Mouse (Mus musculus): ENCODE results near the gene Inpp5k. TPM values are rescaled to one million over a fixed set of nuclear protein-coding genes. Genes with fewer than 3 reads are reported as not detected.
A peak's percentile ranks its signal among the peaks of the same experiment; 100 is the strongest.

Gene Inpp5k
- polyA plus RNA-seq, 1 experiment from 2014 or later = 22.3 TPM

DNA sequence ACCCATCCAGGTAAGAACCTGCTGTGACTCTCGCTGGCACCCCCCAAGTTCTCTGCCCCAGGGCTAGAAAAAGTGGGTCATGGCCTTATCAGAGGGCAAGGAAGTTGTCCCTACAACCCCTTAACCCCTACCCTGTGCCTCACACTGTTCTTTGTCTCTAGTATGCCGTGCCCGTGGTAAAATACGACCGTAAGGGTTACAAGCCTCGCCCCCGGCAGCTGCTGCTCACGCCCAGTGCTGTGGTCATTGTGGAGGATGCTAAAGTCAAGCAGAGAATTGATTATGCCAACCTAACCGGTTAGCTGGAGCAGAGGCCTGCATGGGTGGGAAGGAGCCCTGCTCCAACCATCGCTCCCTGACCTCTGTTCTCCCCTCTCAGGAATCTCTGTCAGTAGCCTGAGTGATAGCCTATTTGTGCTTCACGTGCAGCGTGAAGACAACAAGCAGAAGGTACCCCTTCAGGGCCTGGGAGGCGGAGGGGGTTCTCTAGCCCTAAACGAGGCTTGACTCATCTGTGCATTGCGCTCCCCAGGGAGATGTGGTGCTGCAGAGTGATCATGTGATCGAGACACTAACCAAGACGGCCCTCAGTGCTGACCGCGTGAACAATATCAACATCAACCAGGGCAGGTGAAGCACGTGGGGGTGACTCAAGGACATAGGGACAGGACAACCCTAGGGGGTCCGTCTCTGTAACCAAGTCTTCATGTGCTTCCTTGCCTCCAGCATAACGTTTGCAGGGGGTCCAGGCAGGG is 40.8 kb downstream of the Inpp5k start:
- no peak overlapping the region for H3K9ac ChIP-seq
- H3K27ac ChIP-seq = no peak overlapping the region
- 85% methylated on average over 22 of the region's 22 CpGs for WGBS
- no peak for ATAC-seq (ENCODE audit: insufficient number of reproducible peaks, low FRiP score, low TSS enrichment, low read depth)
- no peak overlapping the region for H3K4me3 ChIP-seq
- no peak overlapping the region for H3K4me2 ChIP-seq
- no peaks in the 10 kb centered on the region for H3K4me1 ChIP-seq
- H3K9me3 ChIP-seq = no peaks in the 10 kb centered on the region
- no peaks in the 10 kb centered on the region for H3K27me3 ChIP-seq
- H3K36me3 ChIP-seq = peaks cover 74% of the 10 kb centered on the region

DNA sequence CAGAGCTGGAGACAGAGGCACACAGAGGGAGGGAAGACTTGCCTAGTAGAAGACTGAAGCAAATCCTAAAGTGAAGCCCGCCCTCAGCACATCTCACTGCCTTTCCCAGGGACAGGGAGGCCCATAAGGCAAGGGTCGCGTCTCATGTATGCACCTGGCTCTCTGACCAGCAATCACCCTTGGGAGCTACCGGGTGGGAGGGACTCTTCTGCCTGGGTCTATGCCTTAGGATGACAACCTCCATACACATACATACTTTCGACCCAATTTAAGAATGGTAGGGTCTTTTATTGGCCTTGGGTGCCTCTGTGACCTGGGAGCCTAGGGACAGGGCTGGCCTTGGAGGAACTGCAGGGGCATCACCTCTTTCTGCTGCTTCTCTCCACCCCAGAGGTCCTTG is 42.6 kb downstream of the Inpp5k start:
- Histone ChIP-seq H3K36me3 (peaks cover 56% of the 10 kb centered on the region), H3K4me3 (no peak overlapping the region), H3K9ac (no peak overlapping the region), H3K4me2 (no peak overlapping the region), H3K27ac (no peak overlapping the region), H3K27me3 (no peaks in the 10 kb centered on the region), H3K4me1 (no peaks in the 10 kb centered on the region), H3K9me3 (no peaks in the 10 kb centered on the region)
- ATAC-seq (ENCODE audit: insufficient number of reproducible peaks, low FRiP score, low TSS enrichment, low read depth) = no peak
- 84% methylated on average over 5 of the region's 5 CpGs for WGBS

DNA sequence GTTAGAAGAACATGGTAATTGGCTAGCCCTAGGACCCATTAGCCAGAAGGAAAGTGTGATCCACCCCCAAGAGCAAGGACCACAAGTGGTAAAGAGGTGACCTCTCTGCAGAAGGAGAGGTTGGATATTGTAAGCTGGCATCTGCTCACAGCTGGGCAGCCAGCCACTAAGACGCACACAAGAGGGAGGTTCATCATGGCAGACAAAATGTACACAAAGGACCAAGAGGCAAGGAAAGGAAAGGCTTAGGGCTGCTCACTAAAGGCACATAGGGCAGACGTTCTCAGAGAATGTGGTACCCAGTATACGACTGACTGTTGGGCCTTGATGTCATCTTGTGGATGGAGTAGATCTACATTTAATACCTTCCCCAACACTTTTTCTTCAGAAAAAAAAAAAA is 44.1 kb downstream of the Inpp5k start:
- WGBS = 78% methylated on average over 3 of the region's 3 CpGs
- Histone ChIP-seq H3K9ac (no peak overlapping the region), H3K9me3 (no peaks in the 10 kb centered on the region), H3K4me3 (no peak overlapping the region), H3K36me3 (peaks cover 42% of the 10 kb centered on the region), H3K4me1 (peaks cover 4% of the 10 kb centered on the region; the same call in 1 of the 2 replicates), H3K27me3 (no peaks in the 10 kb centered on the region), H3K27ac (no peak overlapping the region), H3K4me2 (no peak overlapping the region)
- no peak for ATAC-seq (ENCODE audit: insufficient number of reproducible peaks, low FRiP score, low TSS enrichment, low read depth)

DNA sequence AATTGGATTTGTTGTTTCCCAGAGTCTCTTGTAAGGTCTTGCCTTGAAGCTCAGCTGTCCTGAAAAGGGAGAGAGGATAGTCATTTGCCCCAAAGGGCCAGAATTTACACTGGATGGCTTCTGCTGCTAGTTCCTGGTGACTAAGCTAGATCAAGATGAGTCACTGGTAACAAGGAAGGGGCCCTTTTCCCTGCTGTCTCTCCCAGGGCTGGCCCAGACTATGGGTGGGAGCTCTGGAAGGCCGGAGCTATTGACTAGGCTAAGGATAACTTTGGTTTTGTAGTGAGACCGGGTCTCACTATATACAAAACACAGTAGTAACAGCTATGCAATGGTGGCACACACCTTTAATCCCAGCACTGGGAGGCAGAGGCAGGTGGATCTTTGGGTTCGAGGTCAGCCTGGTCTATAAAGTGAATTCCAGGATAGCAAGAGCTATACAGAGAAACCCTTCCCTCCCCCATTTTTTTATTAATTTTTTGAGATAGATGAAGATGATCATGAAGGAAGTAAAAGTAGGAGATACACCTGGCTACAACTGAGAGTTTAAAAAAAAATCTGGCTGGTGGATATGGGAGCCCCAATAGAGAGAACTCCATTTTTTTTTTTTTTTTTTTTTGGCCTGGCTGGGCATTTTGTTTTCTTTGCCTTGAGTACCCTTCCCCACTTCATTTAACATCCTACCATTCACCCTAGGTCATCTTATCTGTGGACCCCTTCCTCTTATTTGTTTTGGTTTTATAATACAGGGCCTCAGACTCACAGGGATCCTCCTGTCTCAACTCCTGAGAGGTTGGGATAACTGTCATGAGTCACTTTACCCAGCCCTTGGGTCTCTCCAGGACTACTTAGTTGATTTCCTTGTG is 47.3 kb downstream of the Inpp5k start:
- peak overlapping the region; percentile 98 for H3K4me3 ChIP-seq
- WGBS = 89% methylated on average over 3 of the region's 3 CpGs
- no peak overlapping the region for H3K9ac ChIP-seq
- H3K36me3 ChIP-seq = peaks cover 15% of the 10 kb centered on the region
- ATAC-seq (ENCODE audit: insufficient number of reproducible peaks, low FRiP score, low TSS enrichment, low read depth) = no peak
- no peaks in the 10 kb centered on the region for H3K9me3 ChIP-seq
- peaks cover 13% of the 10 kb centered on the region for H3K4me1 ChIP-seq
- no peak overlapping the region for H3K27ac ChIP-seq
- H3K27me3 ChIP-seq = no peaks in the 10 kb centered on the region
- peak overlapping the region; percentile 64 for H3K4me2 ChIP-seq

DNA sequence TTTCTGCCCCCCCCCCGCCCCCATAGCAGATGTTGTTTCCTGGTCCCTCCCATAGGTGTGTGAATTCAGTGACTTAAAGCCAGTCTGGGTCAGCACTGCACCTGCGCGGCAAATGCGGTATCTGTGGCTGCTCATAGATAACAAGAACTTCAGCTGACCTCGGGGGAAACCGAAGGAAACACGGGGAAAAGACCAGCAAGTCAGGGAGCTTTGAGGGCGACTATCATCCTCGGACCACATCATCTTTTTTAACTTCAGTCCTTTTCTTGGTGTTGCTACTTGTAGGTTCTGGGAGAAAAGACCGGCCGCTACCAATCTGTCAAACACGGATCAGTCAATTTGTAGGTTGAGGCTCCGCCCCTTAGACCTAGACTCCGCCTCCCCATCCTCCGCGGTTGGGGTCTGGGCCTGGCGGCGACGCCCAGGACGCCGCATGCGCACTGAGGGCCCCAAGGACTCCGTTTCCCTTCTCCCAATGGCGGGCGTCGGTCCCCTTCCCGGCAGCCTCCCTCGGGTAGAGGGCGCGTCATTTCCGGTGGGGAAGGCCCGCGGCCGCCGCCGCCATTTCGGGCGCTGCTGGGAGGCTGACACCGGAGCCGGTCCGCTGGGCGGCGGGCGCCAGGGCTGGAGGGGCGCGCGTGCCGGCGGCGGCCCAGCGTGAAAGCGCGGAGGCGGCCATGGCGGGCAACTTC is 48.1 kb downstream of the Inpp5k start, which contains the start of gene Crk:
Gene Crk (plus strand): TSS at position 513 of the 692 bp plus-strand sequence.
- H3K9me3 ChIP-seq = no peaks in the 10 kb centered on the region
- peak within 1 kb of the TSS; percentile 96 for H3K27ac ChIP-seq
- no peaks in the 10 kb centered on the region for H3K27me3 ChIP-seq
- peak within 1 kb of the TSS; percentile 98 for H3K4me3 ChIP-seq
- peak within 1 kb of the TSS; percentile 64 for H3K4me2 ChIP-seq
- peak; percentile 97 for ATAC-seq (ENCODE audit: insufficient number of reproducible peaks, low FRiP score, low TSS enrichment, low read depth)
- peak within 1 kb of the TSS; percentile 95 for H3K9ac ChIP-seq
- H3K4me1 ChIP-seq = peaks cover 13% of the 10 kb centered on the region
- H3K36me3 ChIP-seq = peaks cover 15% of the 10 kb centered on the region; the same call in 1 of the 2 replicates
- WGBS = under 1% methylated on average over 54 of the region's 55 CpGs

DNA sequence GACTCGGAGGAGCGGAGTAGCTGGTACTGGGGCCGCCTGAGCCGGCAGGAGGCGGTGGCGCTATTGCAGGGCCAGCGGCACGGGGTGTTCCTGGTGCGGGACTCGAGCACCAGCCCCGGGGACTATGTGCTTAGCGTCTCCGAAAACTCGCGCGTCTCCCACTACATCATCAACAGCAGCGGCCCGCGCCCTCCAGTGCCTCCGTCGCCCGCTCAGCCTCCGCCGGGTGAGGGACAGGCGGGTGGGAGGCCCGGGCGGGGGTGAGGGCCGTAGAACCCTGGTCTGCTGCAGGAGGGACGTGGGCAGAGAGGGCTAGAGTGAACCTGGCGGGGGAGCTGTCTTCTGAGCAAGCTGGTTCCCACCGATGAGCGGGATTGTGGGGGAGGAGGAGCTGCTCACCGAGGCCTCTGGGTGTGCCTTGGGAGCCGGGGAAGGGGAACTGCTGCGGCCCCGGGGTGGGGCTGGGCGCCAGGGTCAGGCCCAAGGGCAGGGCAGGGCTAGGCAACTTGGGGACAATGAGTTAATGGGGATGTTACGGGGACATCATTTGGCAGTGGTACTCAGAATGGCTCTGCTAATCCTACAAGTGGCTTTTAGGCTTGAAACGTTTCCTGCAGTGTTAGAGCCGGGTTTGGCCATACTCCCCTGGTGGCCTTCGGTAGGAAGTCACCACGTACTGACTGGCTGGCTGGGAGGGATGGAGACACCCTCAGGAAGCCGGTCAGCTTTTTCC is 48.8 kb downstream of the Inpp5k start:
- Histone ChIP-seq H3K9me3 (no peaks in the 10 kb centered on the region), H3K4me3 (peak overlapping the region; percentile 98), H3K4me2 (peak overlapping the region; percentile 64), H3K36me3 (peaks cover 19% of the 10 kb centered on the region; the same call in 1 of the 2 replicates), H3K9ac (peak overlapping the region; percentile 95), H3K27ac (peak overlapping the region; percentile 96), H3K4me1 (peaks cover 13% of the 10 kb centered on the region), H3K27me3 (no peaks in the 10 kb centered on the region)
- WGBS = under 1% methylated on average over 42 of the region's 43 CpGs
- peak; percentile 80 for ATAC-seq (ENCODE audit: insufficient number of reproducible peaks, low FRiP score, low TSS enrichment, low read depth)

DNA sequence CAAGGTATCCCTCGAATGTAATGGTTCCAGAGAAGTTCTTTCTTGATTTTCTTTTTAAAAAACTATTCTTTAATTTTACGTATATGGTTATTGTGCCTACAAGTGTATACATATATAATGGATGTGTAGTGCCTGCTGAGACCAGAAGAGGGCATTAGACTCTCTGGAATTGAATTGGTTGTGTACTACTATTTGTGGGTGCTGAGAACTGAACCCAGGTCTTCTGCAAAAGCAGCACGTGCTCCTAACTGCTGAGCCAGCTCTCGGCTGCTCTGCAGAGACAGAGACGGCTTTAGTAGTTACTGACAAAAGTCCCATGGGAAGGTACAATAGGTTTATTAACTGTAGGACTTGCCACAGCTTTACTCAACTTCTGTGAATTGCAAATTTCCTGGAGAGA is 53.7 kb downstream of the Inpp5k start:
- Histone ChIP-seq H3K9ac (no peak overlapping the region), H3K36me3 (peaks cover 22% of the 10 kb centered on the region; the same call in 1 of the 2 replicates), H3K4me3 (no peak overlapping the region), H3K4me2 (no peak overlapping the region), H3K27ac (no peak overlapping the region), H3K27me3 (no peaks in the 10 kb centered on the region), H3K9me3 (no peaks in the 10 kb centered on the region), H3K4me1 (peaks cover 15% of the 10 kb centered on the region)
- no peak for ATAC-seq (ENCODE audit: insufficient number of reproducible peaks, low FRiP score, low TSS enrichment, low read depth)
- WGBS = 88% methylated on average over 5 of the region's 5 CpGs

DNA sequence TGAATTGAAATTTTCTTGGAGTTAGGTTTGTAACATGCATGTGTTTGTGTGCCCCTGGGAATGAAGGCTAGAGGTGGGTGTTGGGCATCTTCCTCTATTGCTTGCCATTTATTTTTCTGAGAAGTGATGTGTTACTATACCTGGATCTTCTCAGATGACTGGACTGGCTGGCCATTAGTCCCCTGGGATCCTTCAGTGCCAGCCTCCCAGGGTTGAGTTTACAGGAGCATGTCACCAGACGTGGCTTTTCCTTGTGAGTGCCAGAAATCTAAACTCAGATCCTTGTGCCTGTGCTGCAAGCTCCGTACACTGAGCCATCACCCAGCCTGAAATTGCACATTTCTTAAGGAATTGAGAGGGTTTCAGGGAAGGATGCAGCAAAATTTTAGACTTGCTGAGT is 54.2 kb downstream of the Inpp5k start:
- Histone ChIP-seq H3K36me3 (peaks cover 22% of the 10 kb centered on the region; the same call in 1 of the 2 replicates), H3K4me2 (no peak overlapping the region), H3K4me1 (peaks cover 14% of the 10 kb centered on the region), H3K4me3 (no peak overlapping the region), H3K9ac (no peak overlapping the region), H3K27ac (no peak overlapping the region), H3K27me3 (no peaks in the 10 kb centered on the region), H3K9me3 (no peaks in the 10 kb centered on the region)
- WGBS = 68% methylated on average over 2 of the region's 2 CpGs
- no peak for ATAC-seq (ENCODE audit: insufficient number of reproducible peaks, low FRiP score, low TSS enrichment, low read depth)

DNA sequence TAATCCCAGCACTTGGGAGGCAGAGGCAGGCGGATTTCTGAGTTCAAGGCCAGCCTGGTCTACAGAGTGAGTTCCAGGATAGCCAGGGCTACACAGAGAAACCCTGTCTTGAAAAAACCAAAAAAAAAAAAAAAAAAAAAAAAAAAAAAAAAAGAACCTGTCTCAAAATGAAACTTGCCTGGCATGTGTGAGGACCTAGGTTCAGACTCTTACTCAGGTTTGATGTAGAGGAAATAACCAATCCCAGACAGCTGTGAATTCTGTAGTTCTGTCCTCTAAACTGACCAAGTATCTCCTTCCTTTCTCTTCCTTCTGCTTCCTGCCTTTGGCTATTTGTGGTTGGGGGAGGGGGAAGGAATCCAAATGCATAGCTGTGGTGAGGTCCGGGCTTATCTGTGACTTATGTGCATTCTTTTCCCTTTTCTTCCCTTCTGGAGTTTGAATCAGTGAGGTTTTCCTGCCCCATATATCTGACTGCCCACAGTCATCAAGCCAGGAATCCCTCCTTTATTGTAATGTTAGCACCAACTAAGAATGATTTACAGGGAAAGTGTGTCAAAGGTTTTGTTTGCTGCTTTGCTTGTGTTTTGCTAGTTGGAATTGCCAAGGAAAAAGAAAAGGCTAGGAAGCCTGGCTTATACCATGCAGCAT is 56.7 kb downstream of the Inpp5k start:
- Histone ChIP-seq H3K4me3 (no peak overlapping the region), H3K9me3 (no peaks in the 10 kb centered on the region), H3K4me2 (no peak overlapping the region), H3K36me3 (peaks cover 35% of the 10 kb centered on the region), H3K4me1 (peaks cover 6% of the 10 kb centered on the region), H3K9ac (no peak overlapping the region), H3K27me3 (no peaks in the 10 kb centered on the region), H3K27ac (no peak overlapping the region)
- WGBS = 72% methylated on average over 2 of the region's 2 CpGs
- ATAC-seq (ENCODE audit: insufficient number of reproducible peaks, low FRiP score, low TSS enrichment, low read depth) = no peak

DNA sequence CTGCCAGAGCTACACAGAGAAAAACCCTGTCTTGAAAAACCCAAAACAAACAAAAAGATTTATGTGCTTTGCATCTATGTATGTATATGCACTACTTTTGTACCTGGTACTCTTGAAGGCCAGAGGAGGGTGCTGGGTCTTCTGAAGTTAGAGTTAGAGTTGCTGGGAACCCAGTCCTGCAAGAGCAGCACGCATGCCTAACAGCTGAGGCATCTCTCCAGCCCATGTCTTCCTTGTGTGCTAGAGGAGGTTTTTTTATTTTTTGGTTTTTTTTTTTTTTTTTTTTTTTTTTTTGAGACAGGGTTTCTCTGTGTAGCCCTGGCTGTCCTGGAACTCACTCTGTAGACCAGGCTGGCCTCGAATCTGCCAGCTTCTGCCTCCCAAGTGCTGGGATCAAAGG is 57.3 kb downstream of the Inpp5k start:
- H3K4me2 ChIP-seq = no peak overlapping the region
- H3K9me3 ChIP-seq = no peaks in the 10 kb centered on the region
- no peak overlapping the region for H3K4me3 ChIP-seq
- no peaks in the 10 kb centered on the region for H3K27me3 ChIP-seq
- 86% methylated on average over 2 of the region's 2 CpGs for WGBS
- H3K27ac ChIP-seq = no peak overlapping the region
- no peak overlapping the region for H3K9ac ChIP-seq
- H3K36me3 ChIP-seq = peaks cover 36% of the 10 kb centered on the region
- ATAC-seq (ENCODE audit: insufficient number of reproducible peaks, low FRiP score, low TSS enrichment, low read depth) = no peak
- H3K4me1 ChIP-seq = peaks cover 6% of the 10 kb centered on the region

DNA sequence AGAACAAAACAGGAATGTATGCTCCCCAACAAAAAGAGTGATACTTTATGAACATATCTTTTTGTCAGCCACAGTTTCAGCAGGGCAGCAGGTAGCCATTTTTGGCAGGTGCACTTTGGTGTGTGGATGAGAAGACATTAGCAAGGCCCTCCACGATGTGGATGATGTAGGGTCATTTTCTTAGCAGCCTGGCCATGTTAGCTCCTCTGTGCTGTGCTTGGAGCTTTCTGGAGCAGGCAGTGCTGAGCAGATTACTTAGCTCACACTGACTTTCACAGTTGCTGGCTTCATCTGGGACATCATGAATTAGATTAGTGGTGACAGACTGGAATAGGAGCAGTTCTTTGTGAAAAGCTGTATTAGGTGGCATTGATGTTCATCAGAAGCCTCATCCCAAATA is 59.2 kb downstream of the Inpp5k start:
- Histone ChIP-seq H3K4me3 (no peak overlapping the region), H3K9me3 (no peaks in the 10 kb centered on the region), H3K36me3 (peaks cover 38% of the 10 kb centered on the region), H3K4me2 (no peak overlapping the region), H3K4me1 (peaks cover 6% of the 10 kb centered on the region), H3K27ac (no peak overlapping the region), H3K27me3 (no peaks in the 10 kb centered on the region), H3K9ac (no peak overlapping the region)
- no peak for ATAC-seq (ENCODE audit: insufficient number of reproducible peaks, low FRiP score, low TSS enrichment, low read depth)
- 84% methylated on average over 1 of the region's 1 CpGs for WGBS

Measured in limb, embryonic 15.5 days (tissue).